Mouse (Mus musculus): ENCODE measurements around the gene Trim25.

GRCm38 (mm10) chr11:89003078-89003477 is 3.9 kb downstream of the Trim25 start:
- TF ChIP-seq CTCF (IDR thresholded peaks at IDR 0.05; ENCODE audit: control insufficient read depth, insufficient read depth, low read length) (no peak), POLR2A (IDR thresholded peaks at IDR 0.05; ENCODE audit: borderline replicate concordance, control insufficient read depth, low read depth, low read length) (no peak)
